Mouse (Mus musculus) ES-E14 (cell line): ENCODE data around the gene Padi2.

Source experiments
- CHD2 ChIP-seq: IDR thresholded peaks from 2 replicates; pipeline ENCODE4 v1.6.1; 2014; ENCODE audit warnings: mild to moderate bottlenecking, low read depth, low read length, inconsistent platforms
- HCFC1 ChIP-seq: IDR thresholded peaks from 2 replicates; pipeline ENCODE4 v1.6.1; 2012; ENCODE audit warnings: low read length, inconsistent platforms, borderline replicate concordance; ENCODE audit not compliant: insufficient read depth
- MAFK ChIP-seq: IDR thresholded peaks from 2 replicates; pipeline ENCODE4 v1.6.1; 2014; ENCODE audit warnings: mild to moderate bottlenecking, low read depth, low read length, inconsistent platforms; ENCODE audit not compliant: insufficient read depth
- ZC3H11A ChIP-seq: IDR thresholded peaks from 2 replicates; pipeline ENCODE4 v1.6.1; 2012; ENCODE audit warnings: low read depth, mild to moderate bottlenecking, inconsistent platforms, low read length, borderline replicate concordance

GRCm38 (mm10) chr4:140975356-140975755 lies 69.2 kb downstream of the Padi2 start:
- no peak for TF ChIP-seq ZC3H11A
- TF ChIP-seq MAFK, result no peak
- TF ChIP-seq HCFC1, result no peak
- TF ChIP-seq CHD2, result no peak
